Mouse (Mus musculus) G1E (cell line): ENCODE measurements around the gene Rps25.

Source experiments
- CTCF ChIP-seq: IDR thresholded peaks from 2 replicates; pipeline ENCODE4 v1.5.1; 2012; ENCODE audit warnings: low read depth, low read length, inconsistent platforms, mixed read lengths
- GATA1 ChIP-seq: IDR thresholded peaks from 2 replicates; pipeline ENCODE4 v1.6.1; 2012; ENCODE audit warnings: borderline replicate concordance, low read length, inconsistent platforms, mixed read lengths
- GATA2 ChIP-seq: IDR thresholded peaks from 2 replicates; pipeline ENCODE4 v1.6.1; 2012; ENCODE audit warnings: low read depth, low read length, inconsistent platforms, borderline replicate concordance
- POLR2AphosphoS5 ChIP-seq: IDR thresholded peaks from 2 replicates; pipeline ENCODE4 v1.6.1; 2012; ENCODE audit warnings: low read depth, low read length, inconsistent platforms; ENCODE audit not compliant: insufficient replicate concordance
- TAL1 ChIP-seq: conservative IDR thresholded peaks from 2 replicates; pipeline ENCODE4 v1.6.1; 2012; ENCODE audit warnings: low read depth, low read length, inconsistent platforms, mixed read lengths

DNA sequence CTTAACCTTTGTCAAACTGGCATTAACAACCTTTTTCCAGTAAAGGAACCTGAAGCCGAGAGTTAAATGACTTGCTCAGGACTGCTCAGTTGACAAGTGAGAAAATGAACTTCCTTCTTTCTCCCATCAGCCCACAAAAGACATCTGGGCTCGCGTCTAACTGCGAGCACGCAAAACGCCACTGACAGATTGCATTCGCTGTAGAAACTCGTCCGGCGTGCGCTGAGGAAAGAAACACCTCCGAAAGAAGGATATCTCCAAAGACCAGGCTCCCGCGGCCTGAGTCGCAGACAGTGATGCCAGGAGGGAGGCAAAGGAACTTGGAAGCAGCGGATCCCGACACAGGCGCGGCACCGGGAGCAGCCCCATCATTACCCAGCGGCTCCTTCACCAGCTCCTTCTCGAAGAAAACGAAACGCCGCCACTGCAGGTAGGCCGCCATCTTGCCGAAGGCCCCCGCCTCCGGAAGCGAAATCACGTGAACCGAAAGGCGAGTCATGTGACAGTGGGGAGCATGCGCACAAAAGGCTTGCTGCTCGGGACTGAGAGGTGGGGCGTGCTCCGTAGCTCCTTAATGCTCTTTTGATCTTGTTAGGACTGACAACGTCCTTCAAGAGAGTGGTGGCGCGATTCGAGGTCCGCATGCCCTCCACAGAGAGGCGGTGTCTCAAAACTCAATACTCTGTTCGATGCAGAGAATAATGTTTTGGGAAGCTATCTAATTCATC is 45.6 kb upstream of the Rps25 start, which contains the start of gene Vps11:
- TF ChIP-seq POLR2AphosphoS5 (no peak), GATA1 (no peak), CTCF (no peak), TAL1 (no peak), GATA2 (no peak)
